Mouse (Mus musculus): ENCODE measurements around the gene Tacc2. TPM values are rescaled to one million over a fixed set of nuclear protein-coding genes. Genes with fewer than 3 reads are reported as not detected.

Gene Tacc2
- total and polyA plus RNA-seq, 2 experiments from 2014 or later, result 39.0 to 83.8 TPM

GRCm38 (mm10) chr7:130668729-130669281 is 91.6 kb downstream of the Tacc2 start:
- WGBS, result 6% methylated on average over 7 of the region's 7 CpGs
- H3K36me3 ChIP-seq (replicated peaks; ENCODE audit: control insufficient read depth, insufficient read depth, low read length), result peaks cover 20% of the 10 kb centered on the region
- no peak overlapping the region for H3K4me3 ChIP-seq (ENCODE audit: low read depth, low read length)
- no peak for TF ChIP-seq CTCF (IDR thresholded peaks at IDR 0.05; ENCODE audit: low read depth)
- TF ChIP-seq EP300 (IDR thresholded peaks at IDR 0.05; ENCODE audit: low read depth), result no peak
- DNase-seq (ENCODE audit: low spot score) (peak; percentile 81), ATAC-seq (ENCODE audit: insufficient read depth, low read depth) (peak; percentile 50)
- no peaks in the 10 kb centered on the region for H3K27me3 ChIP-seq (ENCODE audit: control insufficient read depth, insufficient read depth, low read length)
- peaks cover 5% of the 10 kb centered on the region for H3K9me3 ChIP-seq (replicated peaks; ENCODE audit: control insufficient read depth, low read length)
- H3K9ac ChIP-seq (replicated peaks; ENCODE audit: low read depth, low read length), result peak overlapping the region; percentile 29
- peak overlapping the region; percentile 7 for H3K4me2 ChIP-seq (ENCODE audit: low read depth, low read length)
- H3K4me1 ChIP-seq (ENCODE audit: control insufficient read depth, insufficient read depth), result peaks cover 62% of the 10 kb centered on the region
- H3K27ac ChIP-seq (ENCODE audit: low read depth), result peak overlapping the region; percentile 99

- Histone ChIP-seq H3K27me3 (ENCODE audit: control insufficient read depth, insufficient read depth, low read length) (no peaks in the 10 kb centered on the region), H3K27ac (ENCODE audit: low read depth) (peak overlapping the region; percentile 99), H3K36me3 (replicated peaks; ENCODE audit: control insufficient read depth, insufficient read depth, low read length) (peaks cover 13% of the 10 kb centered on the region), H3K4me1 (ENCODE audit: control insufficient read depth, insufficient read depth) (peaks cover 68% of the 10 kb centered on the region), H3K4me2 (ENCODE audit: low read depth, low read length) (peak overlapping the region; percentile 7), H3K9me3 (replicated peaks; ENCODE audit: control insufficient read depth, low read length) (peaks cover 5% of the 10 kb centered on the region), H3K4me3 (ENCODE audit: low read depth, low read length) (no peak overlapping the region), H3K9ac (replicated peaks; ENCODE audit: low read depth, low read length) (peak overlapping the region; percentile 29)
- ATAC-seq (ENCODE audit: insufficient read depth, low read depth) (peak; percentile 70), DNase-seq (ENCODE audit: low spot score) (peak; percentile 94)
- TF ChIP-seq CTCF (IDR thresholded peaks at IDR 0.05; ENCODE audit: low read depth) (no peak), EP300 (IDR thresholded peaks at IDR 0.05; ENCODE audit: low read depth) (peak; percentile 98)
- 8% methylated on average over 8 of the region's 8 CpGs for WGBS
These were observed 92.2 kb downstream of the Tacc2 start for GRCm38 (mm10) chr7:130669370-130669881.

- DNase-seq (ENCODE audit: low spot score), result peak; percentile 81
- Histone ChIP-seq H3K9me3 (replicated peaks; ENCODE audit: control insufficient read depth, low read length) (peaks cover 5% of the 10 kb centered on the region), H3K4me3 (ENCODE audit: low read depth, low read length) (no peak overlapping the region), H3K27ac (ENCODE audit: low read depth) (peak overlapping the region; percentile 99), H3K36me3 (replicated peaks; ENCODE audit: control insufficient read depth, insufficient read depth, low read length) (peaks cover 14% of the 10 kb centered on the region), H3K4me2 (ENCODE audit: low read depth, low read length) (no peak overlapping the region), H3K4me1 (ENCODE audit: control insufficient read depth, insufficient read depth) (peaks cover 69% of the 10 kb centered on the region), H3K27me3 (ENCODE audit: control insufficient read depth, insufficient read depth, low read length) (no peaks in the 10 kb centered on the region), H3K9ac (replicated peaks; ENCODE audit: low read depth, low read length) (no peak overlapping the region)
- WGBS, result 26% methylated on average over 4 of the region's 4 CpGs
- peak; percentile 34 for ATAC-seq (ENCODE audit: insufficient read depth, low read depth)
- TF ChIP-seq CTCF (IDR thresholded peaks at IDR 0.05; ENCODE audit: low read depth) (no peak), EP300 (IDR thresholded peaks at IDR 0.05; ENCODE audit: low read depth) (no peak; the same call in 1 of the 2 replicates)
These were observed 93.1 kb downstream of the Tacc2 start for GRCm38 (mm10) chr7:130670358-130670757.

GRCm38 (mm10) chr7:130671301-130671700 is 94.1 kb downstream of the Tacc2 start:
- no peak overlapping the region for H3K9ac ChIP-seq (replicated peaks; ENCODE audit: low read depth, low read length)
- ATAC-seq (ENCODE audit: insufficient read depth, low read depth) (peak; percentile 22; the same call in 1 of the 2 replicates), DNase-seq (ENCODE audit: low spot score) (peak; percentile 85)
- TF ChIP-seq EP300 (IDR thresholded peaks at IDR 0.05; ENCODE audit: low read depth), result no peak
- TF ChIP-seq CTCF (IDR thresholded peaks at IDR 0.05; ENCODE audit: low read depth), result no peak
- no peaks in the 10 kb centered on the region for H3K9me3 ChIP-seq (replicated peaks; ENCODE audit: control insufficient read depth, low read length)
- H3K27me3 ChIP-seq (ENCODE audit: control insufficient read depth, insufficient read depth, low read length), result no peaks in the 10 kb centered on the region
- H3K4me2 ChIP-seq (ENCODE audit: low read depth, low read length), result no peak overlapping the region
- peaks cover 13% of the 10 kb centered on the region for H3K36me3 ChIP-seq (replicated peaks; ENCODE audit: control insufficient read depth, insufficient read depth, low read length)
- peak overlapping the region; percentile 99 for H3K27ac ChIP-seq (ENCODE audit: low read depth)
- WGBS, result 39% methylated on average over 6 of the region's 6 CpGs
- peaks cover 69% of the 10 kb centered on the region for H3K4me1 ChIP-seq (ENCODE audit: control insufficient read depth, insufficient read depth)
- no peak overlapping the region for H3K4me3 ChIP-seq (ENCODE audit: low read depth, low read length)

- no peak overlapping the region for H3K4me2 ChIP-seq (ENCODE audit: low read depth, low read length)
- H3K27me3 ChIP-seq (ENCODE audit: control insufficient read depth, insufficient read depth, low read length), result no peaks in the 10 kb centered on the region
- no peak overlapping the region for H3K4me3 ChIP-seq (ENCODE audit: low read depth, low read length)
- H3K9ac ChIP-seq (replicated peaks; ENCODE audit: low read depth, low read length), result peak overlapping the region; percentile 47
- ATAC-seq (ENCODE audit: insufficient read depth, low read depth) (peak; percentile 44), DNase-seq (ENCODE audit: low spot score) (peak; percentile 82)
- H3K4me1 ChIP-seq (ENCODE audit: control insufficient read depth, insufficient read depth), result peaks cover 70% of the 10 kb centered on the region
- 30% methylated on average over 9 of the region's 9 CpGs for WGBS
- TF ChIP-seq EP300 (IDR thresholded peaks at IDR 0.05; ENCODE audit: low read depth), result no peak; the same call in 1 of the 2 replicates
- peak; percentile 87 for TF ChIP-seq CTCF (IDR thresholded peaks at IDR 0.05; ENCODE audit: low read depth)
- H3K9me3 ChIP-seq (replicated peaks; ENCODE audit: control insufficient read depth, low read length), result no peaks in the 10 kb centered on the region
- peaks cover 25% of the 10 kb centered on the region for H3K36me3 ChIP-seq (replicated peaks; ENCODE audit: control insufficient read depth, insufficient read depth, low read length)
- peak overlapping the region; percentile 99 for H3K27ac ChIP-seq (ENCODE audit: low read depth)
These were observed 96.2 kb downstream of the Tacc2 start for GRCm38 (mm10) chr7:130673169-130674033.
